Mouse (Mus musculus) embryonic facial prominence, embryonic 13.5 days (tissue): ENCODE measurements around the gene Stpg1. TPM values are rescaled to one million over a fixed set of nuclear protein-coding genes. Genes with fewer than 3 reads are reported as not detected.

ENCODE experiments used
- ATAC-seq: fragments of 200-750 bp; cut with Nextera tagmentation; 2 replicates; pipeline ENCODE4 v1.8.0; 2017; ENCODE audit warnings: low read depth; ENCODE audit not compliant: insufficient number of reproducible peaks, insufficient read depth, low FRiP score, low TSS enrichment
- H3K27ac ChIP-seq: fragments of 300-500 bp; sonication (generic); 2 replicates; pipeline ENCODE4 v1.5.1; 2015; ENCODE audit warnings: moderate library complexity, mild to moderate bottlenecking, inconsistent platforms
- H3K27me3 ChIP-seq: fragments of 300-500 bp; sonication (generic); 2 replicates; pipeline ENCODE4 v1.6.1; 2015; ENCODE audit warnings: mild to moderate bottlenecking, inconsistent platforms
- H3K36me3 ChIP-seq: fragments of 300-500 bp; sonication (generic); 2 replicates; pipeline ENCODE4 v1.6.1; 2015; ENCODE audit warnings: mild to moderate bottlenecking, inconsistent platforms
- H3K4me1 ChIP-seq: fragments of 300-500 bp; sonication (generic); 2 replicates; pipeline ENCODE4 v1.6.1; 2015; ENCODE audit warnings: inconsistent platforms
- H3K4me2 ChIP-seq: fragments of 300-500 bp; sonication (generic); 2 replicates; pipeline ENCODE4 v1.6.1; 2015; ENCODE audit warnings: moderate library complexity, mild to moderate bottlenecking, inconsistent platforms
- H3K4me3 ChIP-seq: fragments of 300-500 bp; sonication (generic); 2 replicates; pipeline ENCODE4 v1.5.1; 2015; ENCODE audit warnings: mild to moderate bottlenecking, inconsistent platforms
- H3K9ac ChIP-seq: fragments of 300-500 bp; sonication (generic); 2 replicates; pipeline ENCODE4 v1.6.1; 2015; ENCODE audit warnings: mild to moderate bottlenecking, inconsistent platforms
- H3K9me3 ChIP-seq: fragments of 300-500 bp; sonication (generic); 2 replicates; pipeline ENCODE4 v1.6.1; 2016; ENCODE audit warnings: inconsistent platforms
- WGBS: fragments of 180-500 bp; shearing (Covaris S2); methylation state at CpG from one replicate; pipeline ENCODE4 v1.1.7; 2015; ENCODE audit warnings: mixed read lengths; 5-methylcytosine and 5-hydroxymethylcytosine counted together
- polyA plus RNA-seq: library from polyadenylated mRNA; unstranded; fragments of >200 nt; fragmentation: Nextera tagmentation; extraction: Ambion mirVana; gene quantifications from 2 replicates; pipeline ENCODE4 v1.2.1, GENCODE M21; 2015

The Stpg1 gene
- polyA plus RNA-seq, 1 experiment from 2014 or later: not detected

GRCm38 (mm10) chr4:135493691-135494520, 684 bp upstream of the Stpg1 start:
- H3K4me1 ChIP-seq: peaks cover 14% of the 10 kb centered on the region
- peak overlapping the region; percentile 75 for H3K4me3 ChIP-seq
- H3K27me3 ChIP-seq: peaks cover 9% of the 10 kb centered on the region
- H3K36me3 ChIP-seq: 0 out of 2 replicates have a peak, but pooled peaks cover 5% of the 10 kb centered on the region
- 0 out of 2 replicates have a peak overlapping the region, but pooled peaks have one; percentile 39 for H3K27ac ChIP-seq
- H3K4me2 ChIP-seq: peak overlapping the region; percentile 93
- WGBS: under 1% methylated on average over 33 of the region's 33 CpGs
- ATAC-seq: 0 out of 2 replicates have a peak, but pooled peaks have one; percentile 2
- peak overlapping the region; percentile 61 for H3K9ac ChIP-seq
- H3K9me3 ChIP-seq: no peaks in the 10 kb centered on the region

DNA sequence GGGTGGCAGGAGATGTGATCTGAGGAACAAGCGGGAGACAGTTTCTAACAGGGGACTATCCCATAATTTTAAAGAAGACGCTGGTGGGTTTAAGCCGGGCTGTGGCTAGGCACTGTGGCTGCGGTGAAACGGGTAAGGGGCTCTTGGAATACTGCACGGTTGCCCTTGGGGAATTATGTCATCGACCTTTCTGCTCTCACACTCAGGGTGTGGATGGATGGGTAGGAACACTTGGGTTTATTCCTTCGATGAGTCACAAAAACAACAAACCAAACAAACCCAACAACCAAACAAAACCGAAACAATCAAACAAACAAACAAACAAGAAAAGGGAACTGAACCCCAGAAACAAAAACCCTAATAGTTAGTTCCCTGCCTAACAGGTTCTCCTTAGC, 804 bp downstream of the Stpg1 start:
- Histone ChIP-seq H3K36me3 (no peaks in the 10 kb centered on the region), H3K4me3 (peak overlapping the region; percentile 75), H3K9ac (no peak overlapping the region), H3K4me2 (peak overlapping the region; percentile 93), H3K27me3 (peaks cover 9% of the 10 kb centered on the region), H3K4me1 (peaks cover 14% of the 10 kb centered on the region), H3K9me3 (no peaks in the 10 kb centered on the region), H3K27ac (no peak overlapping the region)
- 12% methylated on average over 9 of the region's 9 CpGs for WGBS
- no peak for ATAC-seq

DNA sequence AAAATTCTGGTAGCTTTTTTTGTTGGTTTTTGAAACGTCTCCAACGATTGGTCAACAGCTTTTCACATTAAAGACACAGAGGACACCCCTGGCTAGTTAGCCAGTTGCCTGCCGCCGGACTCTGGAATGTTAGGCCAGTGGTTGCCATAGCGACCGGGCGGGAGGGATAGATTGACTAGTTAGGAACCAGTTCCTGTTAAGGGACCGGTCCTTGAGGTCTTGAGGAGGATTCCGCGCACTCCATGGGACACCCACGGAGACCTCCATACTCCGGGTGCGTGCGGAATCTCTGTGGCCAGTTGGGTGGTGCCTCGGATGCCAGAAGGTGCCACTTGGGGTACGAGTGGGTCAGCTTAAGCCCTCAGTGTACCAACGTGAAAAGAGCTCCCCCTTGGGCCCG, 1.2 kb downstream of the Stpg1 start:
- Histone ChIP-seq H3K9me3 (no peaks in the 10 kb centered on the region; the same call in 1 of the 2 replicates), H3K27me3 (peaks cover 9% of the 10 kb centered on the region), H3K27ac (no peak overlapping the region), H3K4me3 (no peak overlapping the region), H3K4me1 (peaks cover 14% of the 10 kb centered on the region), H3K9ac (no peak overlapping the region), H3K36me3 (no peaks in the 10 kb centered on the region), H3K4me2 (peak overlapping the region; percentile 93)
- 13% methylated on average over 18 of the region's 18 CpGs for WGBS
- ATAC-seq: no peak

DNA sequence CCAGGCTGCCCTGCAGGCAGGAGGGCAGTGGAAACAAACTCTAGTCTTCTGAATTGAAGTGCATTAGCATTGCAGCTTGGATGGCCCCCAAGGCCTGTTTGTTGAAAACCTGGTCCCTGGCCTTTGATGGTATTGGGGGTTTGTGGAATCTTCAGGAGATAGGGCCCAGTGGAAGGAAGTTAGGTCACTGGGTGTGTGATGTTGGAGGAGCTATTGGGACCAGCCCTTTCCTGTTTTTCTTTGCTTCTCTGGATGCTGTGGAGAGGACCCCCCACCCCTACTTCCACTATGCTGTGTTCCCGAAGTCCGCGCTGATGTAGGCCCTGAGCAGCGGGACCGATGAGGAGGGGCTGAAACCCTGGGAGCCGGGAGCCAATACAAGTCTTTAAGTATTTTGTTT, 3.5 kb downstream of the Stpg1 start:
- Histone ChIP-seq H3K36me3 (no peaks in the 10 kb centered on the region), H3K27ac (no peak overlapping the region), H3K27me3 (peaks cover 9% of the 10 kb centered on the region), H3K9ac (no peak overlapping the region), H3K4me3 (no peak overlapping the region), H3K4me2 (no peak overlapping the region), H3K4me1 (peaks cover 14% of the 10 kb centered on the region), H3K9me3 (no peaks in the 10 kb centered on the region; the same call in 1 of the 2 replicates)
- WGBS: 82% methylated on average over 6 of the region's 6 CpGs
- no peak for ATAC-seq

GRCm38 (mm10) chr4:135499831-135500230, 5.2 kb downstream of the Stpg1 start:
- no peaks in the 10 kb centered on the region for H3K36me3 ChIP-seq
- no peak for ATAC-seq
- no peak overlapping the region for H3K9ac ChIP-seq
- no peak overlapping the region for H3K4me2 ChIP-seq
- WGBS: 75% methylated on average over 3 of the region's 3 CpGs
- 0 out of 2 replicates have a peak, but pooled peaks cover 8% of the 10 kb centered on the region for H3K4me1 ChIP-seq
- peaks cover 9% of the 10 kb centered on the region for H3K27me3 ChIP-seq
- no peaks in the 10 kb centered on the region; the same call in 1 of the 2 replicates for H3K9me3 ChIP-seq
- H3K27ac ChIP-seq: no peak overlapping the region
- H3K4me3 ChIP-seq: no peak overlapping the region

DNA sequence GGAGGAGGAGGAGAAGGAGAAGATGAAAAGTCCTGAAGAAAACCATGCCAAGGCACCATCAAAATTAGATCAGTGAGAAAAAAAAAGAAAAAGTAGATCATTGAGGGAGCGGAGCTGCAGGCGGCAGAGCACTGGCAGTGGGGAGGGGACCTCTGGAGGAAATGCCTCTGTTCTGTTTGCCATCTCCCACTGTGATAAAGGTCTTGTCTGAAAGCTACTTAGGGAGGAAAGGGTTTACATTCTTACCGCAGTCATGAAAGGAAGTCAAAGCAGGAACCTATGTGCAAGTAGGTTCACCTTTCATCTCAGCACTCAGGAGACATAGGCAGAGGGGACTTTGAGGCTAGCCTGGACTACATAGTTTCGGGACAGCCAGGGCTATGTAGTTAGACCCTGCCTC, 7.0 kb downstream of the Stpg1 start:
- no peak overlapping the region for H3K4me3 ChIP-seq
- H3K27me3 ChIP-seq: no peaks in the 10 kb centered on the region
- ATAC-seq: no peak
- no peaks in the 10 kb centered on the region for H3K36me3 ChIP-seq
- WGBS: 58% methylated on average over 4 of the region's 4 CpGs
- H3K9me3 ChIP-seq: no peaks in the 10 kb centered on the region; the same call in 1 of the 2 replicates
- H3K27ac ChIP-seq: no peak overlapping the region
- H3K4me2 ChIP-seq: no peak overlapping the region
- no peaks in the 10 kb centered on the region for H3K4me1 ChIP-seq
- H3K9ac ChIP-seq: no peak overlapping the region

- Histone ChIP-seq H3K4me3 (no peak overlapping the region), H3K9me3 (no peaks in the 10 kb centered on the region; the same call in 1 of the 2 replicates), H3K27ac (no peak overlapping the region), H3K4me1 (peaks cover 14% of the 10 kb centered on the region), H3K27me3 (no peaks in the 10 kb centered on the region), H3K36me3 (no peaks in the 10 kb centered on the region), H3K4me2 (no peak overlapping the region), H3K9ac (no peak overlapping the region)
- ATAC-seq: no peak
- 72% methylated on average over 11 of the region's 11 CpGs for WGBS
Observed at GRCm38 (mm10) chr4:135505794-135506193, 11.2 kb downstream of the Stpg1 start.

- Histone ChIP-seq H3K27ac (no peak overlapping the region), H3K36me3 (no peaks in the 10 kb centered on the region), H3K9ac (peak overlapping the region; percentile 46; the same call in 1 of the 2 replicates), H3K4me1 (peaks cover 17% of the 10 kb centered on the region), H3K4me3 (peak overlapping the region; percentile 26), H3K27me3 (no peaks in the 10 kb centered on the region; the same call in 1 of the 2 replicates), H3K9me3 (no peaks in the 10 kb centered on the region), H3K4me2 (peak overlapping the region; percentile 57)
- WGBS: 13% methylated on average over 22 of the region's 22 CpGs
- no peak for ATAC-seq
Observed at GRCm38 (mm10) chr4:135507547-135508350, 13.2 kb downstream of the Stpg1 start.

- Histone ChIP-seq H3K4me2 (peak overlapping the region; percentile 53), H3K9me3 (no peaks in the 10 kb centered on the region), H3K27me3 (no peaks in the 10 kb centered on the region; the same call in 1 of the 2 replicates), H3K4me3 (0 out of 2 replicates have a peak overlapping the region, but pooled peaks have one; percentile 12), H3K36me3 (no peaks in the 10 kb centered on the region), H3K27ac (no peak overlapping the region), H3K4me1 (peaks cover 17% of the 10 kb centered on the region), H3K9ac (peak overlapping the region; percentile 60)
- no peak for ATAC-seq
- 17% methylated on average over 13 of the region's 13 CpGs for WGBS
Observed at GRCm38 (mm10) chr4:135508419-135509039, 13.9 kb downstream of the Stpg1 start.

DNA sequence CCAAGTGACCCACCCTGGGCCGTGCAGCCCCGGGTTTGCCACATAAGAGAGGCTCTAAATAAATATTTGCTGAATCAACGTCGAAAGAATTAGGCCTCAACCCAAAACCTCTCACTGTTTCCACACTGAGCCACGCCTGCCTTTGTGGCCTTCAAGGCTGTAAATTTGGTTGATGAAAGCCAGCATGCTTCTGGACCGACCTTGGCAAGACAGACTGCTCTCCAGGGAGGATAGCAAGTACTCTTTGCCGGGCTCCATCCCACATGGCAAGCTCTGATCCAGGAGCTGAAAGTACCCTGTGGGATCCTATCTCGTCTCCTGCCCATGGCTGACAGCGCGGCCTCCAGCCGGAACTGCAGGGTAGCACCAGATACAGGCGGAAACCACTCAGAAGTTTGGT, 14.9 kb downstream of the Stpg1 start:
- H3K27ac ChIP-seq: no peak overlapping the region
- no peak overlapping the region for H3K4me2 ChIP-seq
- H3K4me3 ChIP-seq: no peak overlapping the region
- H3K36me3 ChIP-seq: no peaks in the 10 kb centered on the region
- no peak for ATAC-seq
- WGBS: 59% methylated on average over 12 of the region's 12 CpGs
- H3K9me3 ChIP-seq: no peaks in the 10 kb centered on the region
- no peaks in the 10 kb centered on the region; the same call in 1 of the 2 replicates for H3K27me3 ChIP-seq
- peaks cover 20% of the 10 kb centered on the region for H3K4me1 ChIP-seq
- 0 out of 2 replicates have a peak overlapping the region, but pooled peaks have one; percentile 44 for H3K9ac ChIP-seq

GRCm38 (mm10) chr4:135513865-135514264, 19.3 kb downstream of the Stpg1 start:
- no peak overlapping the region for H3K27ac ChIP-seq
- H3K4me3 ChIP-seq: no peak overlapping the region
- no peak overlapping the region for H3K9ac ChIP-seq
- H3K4me1 ChIP-seq: peaks cover 16% of the 10 kb centered on the region
- no peak for ATAC-seq
- 79% methylated on average over 7 of the region's 7 CpGs for WGBS
- no peaks in the 10 kb centered on the region for H3K9me3 ChIP-seq
- no peaks in the 10 kb centered on the region; the same call in 1 of the 2 replicates for H3K27me3 ChIP-seq
- H3K4me2 ChIP-seq: no peak overlapping the region
- no peaks in the 10 kb centered on the region for H3K36me3 ChIP-seq
